Mouse (Mus musculus) neural tube, embryonic 11.5 days (tissue): ENCODE measurements at regions not wholly inside any gene's neighbourhood (a gene's known extent, or its start where the extent isn't known, plus 50 kb on each side); places are given as distances from the start of the nearest gene placed in this dataset.
"Not testable (repeated sequence)": the region's sequence is repeated elsewhere in the genome, so short reads cannot be mapped to it uniquely, and the experiment has no call there.

ENCODE experiments used
- ATAC-seq: fragments of 200-750 bp; cut with Nextera tagmentation; 2 replicates; pipeline ENCODE4 v1.8.0; 2017; ENCODE audit warnings: moderate number of reproducible peaks, mild to moderate bottlenecking, moderate TSS enrichment, moderate library complexity; ENCODE audit not compliant: insufficient read depth, low FRiP score, low TSS enrichment
- DNase-seq: peaks from one replicate; pipeline ENCODE4 v3.0.0-alpha.2; 2015; ENCODE audit warnings: low spot score
- H3K27ac ChIP-seq: fragments of 300-500 bp; sonication (generic); 2 replicates; pipeline ENCODE4 v1.5.1; 2014; ENCODE audit warnings: low read depth, mild to moderate bottlenecking, low read length
- H3K27me3 ChIP-seq: fragments of 300-500 bp; sonication (generic); 2 replicates; pipeline ENCODE4 v1.6.1; 2014; ENCODE audit warnings: mild to moderate bottlenecking, low read length, mixed read lengths; ENCODE audit not compliant: control insufficient read depth, insufficient read depth
- H3K36me3 ChIP-seq: fragments of 300-500 bp; sonication (generic); 2 replicates; pipeline ENCODE4 v1.6.1; 2014; ENCODE audit warnings: mild to moderate bottlenecking, low read length, moderate library complexity, mixed read lengths; ENCODE audit not compliant: control insufficient read depth, insufficient read depth
- H3K4me1 ChIP-seq: fragments of 300-500 bp; sonication (generic); 2 replicates; pipeline ENCODE4 v1.6.1; 2014; ENCODE audit warnings: low read length, mixed read lengths; ENCODE audit not compliant: control insufficient read depth, insufficient read depth
- H3K4me2 ChIP-seq: fragments of 300-500 bp; sonication (generic); 2 replicates; pipeline ENCODE4 v1.6.1; 2014; ENCODE audit warnings: low read depth, mild to moderate bottlenecking, moderate library complexity
- H3K4me3 ChIP-seq: fragments of 300-500 bp; sonication (generic); 2 replicates; pipeline ENCODE4 v1.5.1; 2014; ENCODE audit warnings: low read depth, low read length
- H3K9ac ChIP-seq: fragments of 300-500 bp; sonication (generic); 2 replicates; pipeline ENCODE4 v1.6.1; 2014; ENCODE audit warnings: mild to moderate bottlenecking, low read length
- H3K9me3 ChIP-seq: fragments of 300-500 bp; sonication (generic); 2 replicates; pipeline ENCODE4 v1.6.1; 2016; ENCODE audit warnings: low read length; ENCODE audit not compliant: control insufficient read depth
- WGBS: fragments of 180-500 bp; shearing (Covaris S2); extraction: QIAGEN DNeasy Blood & Tissue Kit; methylation state at CpG from one replicate; pipeline ENCODE4 v1.1.7; 2014; 5-methylcytosine and 5-hydroxymethylcytosine counted together

- 61% methylated on average over 2 of the region's 2 CpGs for WGBS
- H3K27ac ChIP-seq = no peak overlapping the region
- no peak overlapping the region for H3K9ac ChIP-seq
- no peaks in the 10 kb centered on the region for H3K9me3 ChIP-seq
- H3K4me1 ChIP-seq = no peaks in the 10 kb centered on the region
- H3K4me3 ChIP-seq = no peak overlapping the region
- H3K36me3 ChIP-seq = no peaks in the 10 kb centered on the region
- no peak overlapping the region for H3K4me2 ChIP-seq
- DNase-seq (no peak), ATAC-seq (no peak)
- H3K27me3 ChIP-seq = no peaks in the 10 kb centered on the region
Measured at GRCm38 (mm10) chr7:53136513-53136912, 1121.0 kb upstream of the 1700015G11Rik start.

- H3K36me3 ChIP-seq = no peaks in the 10 kb centered on the region
- no peaks in the 10 kb centered on the region for H3K4me1 ChIP-seq
- no peak overlapping the region for H3K4me3 ChIP-seq
- H3K27ac ChIP-seq = no peak overlapping the region
- H3K9me3 ChIP-seq = no peaks in the 10 kb centered on the region
- ATAC-seq (no peak), DNase-seq (no peak)
- no peak overlapping the region for H3K9ac ChIP-seq
- H3K4me2 ChIP-seq = no peak overlapping the region
- no peaks in the 10 kb centered on the region for H3K27me3 ChIP-seq
Measured at GRCm38 (mm10) chr7:53117666-53118065, 1102.1 kb upstream of the 1700015G11Rik start.

- Histone ChIP-seq H3K4me3 (no peak overlapping the region), H3K9ac (no peak overlapping the region), H3K4me1 (no peaks in the 10 kb centered on the region), H3K27me3 (no peaks in the 10 kb centered on the region), H3K27ac (no peak overlapping the region), H3K36me3 (no peaks in the 10 kb centered on the region), H3K9me3 (no peaks in the 10 kb centered on the region), H3K4me2 (no peak overlapping the region)
- DNase-seq = no peak
- ATAC-seq = no peak
- 79% methylated on average over 2 of the region's 2 CpGs for WGBS
Measured at GRCm38 (mm10) chr7:53115781-53116180, 1100.3 kb upstream of the 1700015G11Rik start.

DNA sequence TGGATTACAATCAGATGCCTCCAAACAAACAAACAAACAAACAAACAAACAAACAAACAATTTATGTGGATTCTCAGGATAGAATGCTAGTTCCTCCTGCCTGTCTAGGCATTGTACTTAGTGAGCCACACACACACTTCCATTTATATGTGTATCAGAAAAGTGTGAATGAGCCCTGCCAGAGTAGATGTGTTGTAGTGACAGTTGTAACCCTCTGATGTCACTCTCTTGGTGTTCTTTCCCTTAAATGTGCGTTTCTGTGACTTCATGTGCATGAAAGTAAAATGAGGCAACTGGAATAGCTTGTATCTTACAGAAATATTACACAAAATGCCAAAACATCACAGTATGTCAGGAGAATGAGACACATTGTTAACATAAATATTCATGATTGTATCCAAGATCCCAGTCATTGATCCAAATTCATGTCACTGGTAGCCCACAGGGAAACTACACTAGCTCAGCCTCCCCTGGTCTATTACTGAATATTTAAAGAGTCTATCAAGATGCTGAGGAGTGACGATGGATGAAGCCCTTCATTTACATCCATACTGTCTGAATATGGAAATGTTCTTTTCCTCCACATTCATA, 1093.8 kb upstream of the 1700015G11Rik start:
- H3K9me3 ChIP-seq = no peaks in the 10 kb centered on the region
- no peak overlapping the region for H3K27ac ChIP-seq
- ATAC-seq (no peak), DNase-seq (no peak)
- no peak overlapping the region for H3K4me3 ChIP-seq
- no peaks in the 10 kb centered on the region for H3K36me3 ChIP-seq
- H3K9ac ChIP-seq = no peak overlapping the region
- H3K4me2 ChIP-seq = no peak overlapping the region
- no peaks in the 10 kb centered on the region for H3K27me3 ChIP-seq
- no peaks in the 10 kb centered on the region for H3K4me1 ChIP-seq
- WGBS = 86% methylated on average over 2 of the region's 2 CpGs

DNA sequence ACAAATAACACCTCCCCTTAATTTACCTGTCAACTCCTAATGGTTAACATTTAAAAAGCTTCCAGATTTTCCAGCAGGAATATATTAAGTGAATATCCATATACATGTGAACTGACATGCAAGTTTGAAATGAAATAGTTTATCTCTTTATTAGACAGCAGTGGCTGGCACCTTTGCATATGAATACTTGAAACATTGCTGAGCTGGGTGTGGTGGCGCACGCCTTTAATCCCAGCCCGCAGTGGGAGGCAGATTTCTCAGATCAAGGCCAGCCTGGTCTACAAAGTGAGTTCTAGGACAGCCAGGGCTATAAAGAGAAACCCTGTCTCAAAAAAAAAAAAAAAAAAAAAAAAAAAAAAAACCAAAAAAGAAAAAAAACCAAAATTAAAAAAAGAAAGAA, 1092.1 kb upstream of the 1700015G11Rik start:
- WGBS = 93% methylated on average over 3 of the region's 3 CpGs
- Histone ChIP-seq H3K4me1 (no peaks in the 10 kb centered on the region), H3K4me2 (no peak overlapping the region), H3K4me3 (no peak overlapping the region), H3K9ac (no peak overlapping the region), H3K36me3 (no peaks in the 10 kb centered on the region), H3K9me3 (no peaks in the 10 kb centered on the region), H3K27ac (no peak overlapping the region), H3K27me3 (no peaks in the 10 kb centered on the region)
- no peak for DNase-seq
- ATAC-seq = no peak

GRCm38 (mm10) chr7:53085822-53086221, 1070.3 kb upstream of the 1700015G11Rik start:
- peak; percentile 57 for DNase-seq
- H3K9me3 ChIP-seq, H3K4me2 ChIP-seq, H3K36me3 ChIP-seq, H3K4me3 ChIP-seq, H3K27ac ChIP-seq, H3K27me3 ChIP-seq, H3K9ac ChIP-seq, H3K4me1 ChIP-seq, ATAC-seq: not testable (repeated sequence)
- 92% methylated on average over 3 of the region's 3 CpGs for WGBS

DNA sequence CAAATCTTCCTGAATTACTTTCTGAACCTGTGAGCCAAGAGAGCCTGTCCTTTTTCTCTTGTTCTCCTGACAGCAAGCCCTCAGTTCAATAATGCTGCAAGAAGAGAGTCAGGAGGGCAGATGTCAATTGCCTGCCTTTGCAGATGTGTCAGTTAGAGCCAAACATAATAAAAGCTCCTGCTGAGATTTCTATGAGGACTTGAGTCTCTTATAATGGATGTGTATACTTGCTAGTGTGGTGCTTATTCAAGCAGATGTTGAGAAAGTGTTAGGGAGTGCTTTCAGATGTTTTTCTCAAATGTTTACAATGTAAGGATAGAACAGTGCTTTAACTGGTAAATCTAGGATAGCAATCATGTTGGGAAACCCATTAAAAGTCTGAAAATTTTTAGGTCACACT, 1055.1 kb upstream of the 1700015G11Rik start:
- H3K4me1 ChIP-seq = no peaks in the 10 kb centered on the region
- ATAC-seq (no peak), DNase-seq (no peak)
- H3K4me2 ChIP-seq = no peak overlapping the region
- H3K9me3 ChIP-seq = no peaks in the 10 kb centered on the region
- H3K27ac ChIP-seq = no peak overlapping the region
- no peaks in the 10 kb centered on the region for H3K27me3 ChIP-seq
- no peak overlapping the region for H3K9ac ChIP-seq
- H3K4me3 ChIP-seq = no peak overlapping the region
- H3K36me3 ChIP-seq = no peaks in the 10 kb centered on the region
